Mouse (Mus musculus) left cerebral cortex, postnatal 4 days (tissue): ENCODE measurements around the gene Lmf1. TPM values are rescaled to one million over a fixed set of nuclear protein-coding genes. Genes with fewer than 3 reads are reported as not detected.
A peak's percentile ranks its signal among the peaks of the same experiment; 100 is the strongest.

Experiments
- DNase-seq: peaks from one replicate; pipeline ENCODE4 v3.0.0-alpha.2; 2022
- intact Hi-C: fragments of 180-260 bp; cut with DNase I; formaldehyde crosslinking; loops from one replicate; pipeline ENCODE4 v1.15.1; 2025
- total RNA-seq, 2 experiments: library from RNA; stranded (reverse); gene quantifications; 2 replicates each; pipeline ENCODE4 v1.2.3; 2021

Gene Lmf1
- total RNA-seq, 2 experiments from 2014 or later = 19.4 to 21.5 TPM

- intact Hi-C loops = no loop called here
- DNase-seq = peak; percentile 35
Observed at GRCm38 (mm10) chr17:25686323-25686722, 107.4 kb downstream of the Lmf1 start.

GRCm38 (mm10) chr17:25688922-25689321 is 110.0 kb downstream of the Lmf1 start:
- intact Hi-C loops = no loop called here
- DNase-seq = no peak

GRCm38 (mm10) chr17:25696263-25696662 is 117.4 kb downstream of the Lmf1 start:
- no peak for DNase-seq
- intact Hi-C loops = loop anchor here (10.0 kb wide), 1 partner anchor 301 kb away; no protein-coding TSS in a partner anchor

DNA sequence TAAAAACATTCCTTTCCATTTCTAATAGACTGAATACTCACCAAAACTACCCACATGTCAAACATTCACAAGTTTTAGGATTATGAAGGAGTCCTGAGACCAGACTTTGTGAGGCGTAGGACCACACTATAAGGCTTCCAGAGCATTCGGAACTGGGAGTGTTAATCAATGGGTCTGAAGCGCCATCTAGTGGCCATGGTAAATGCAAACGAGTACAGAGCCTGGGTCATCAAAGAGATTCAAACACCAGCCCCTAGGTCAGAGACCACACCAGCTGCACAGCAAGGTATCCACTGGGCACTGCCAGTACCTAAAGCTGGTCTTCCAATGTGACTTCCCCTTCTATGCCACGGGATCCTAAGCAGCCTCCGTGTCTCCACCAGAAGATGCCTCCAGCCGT is 119.6 kb downstream of the Lmf1 start:
- peak; percentile 80 for DNase-seq
- intact Hi-C loops = loop anchor here (2.0 to 10.0 kb wide), 3 partner anchors 132 to 304 kb away; no protein-coding TSS in a partner anchor

GRCm38 (mm10) chr17:25700863-25701496 is 122.1 kb downstream of the Lmf1 start:
- intact Hi-C loops = no loop called here

DNA sequence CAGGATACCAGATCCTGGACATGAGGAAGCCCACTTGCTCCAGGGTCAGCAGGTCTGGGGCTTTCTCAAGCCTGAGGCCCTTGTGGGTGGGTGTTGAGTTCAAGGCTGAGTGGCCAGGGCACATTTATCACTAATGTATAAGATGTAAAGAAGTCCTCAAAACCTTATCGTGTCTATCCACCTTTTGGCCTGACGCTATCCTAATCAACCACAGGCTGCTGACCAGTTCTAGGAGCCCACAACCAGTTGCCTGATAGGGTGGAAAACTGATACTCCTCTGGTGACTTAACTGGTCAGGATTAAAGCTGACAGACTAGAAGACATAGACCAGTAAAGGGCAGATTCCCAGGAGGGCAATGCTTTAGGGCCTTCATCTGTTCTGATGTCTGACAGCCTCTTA is 131.1 kb downstream of the Lmf1 start:
- no peak for DNase-seq
- intact Hi-C loops = no loop called here

More at GRCm38 (mm10) chr17:25700863-25701496, 122.1 kb downstream of the Lmf1 start:
- no peak for DNase-seq

GRCm38 (mm10) chr17:25711136-25711535 is 132.3 kb downstream of the Lmf1 start:
- DNase-seq = no peak
- intact Hi-C loops = no loop called here

Other genes with a start within 250 kb of the Lmf1 start
- 1 to 10 TPM in 1 of 2 experiments, under 1 TPM in 1; 0.62 to 2.5 TPM for gene Tpsab1, start 233.5 kb upstream of the Lmf1 start, total RNA-seq
- gene Tpsb2, start 212.8 kb upstream of the Lmf1 start, total RNA-seq = 10 to 100 TPM in 1 of 2 experiments, 1 to 10 TPM in 1; 8.1 to 16.4 TPM
- not detected for gene Tpsg1, start 209.8 kb upstream of the Lmf1 start, total RNA-seq
- 100 to 1,000 TPM in 1 of 2 experiments, 10 to 100 TPM in 1; 96.9 to 103 TPM for gene Cacna1h, start 145.3 kb upstream of the Lmf1 start, total RNA-seq
- gene Tekt4, start 124.5 kb upstream of the Lmf1 start, total RNA-seq = 1 to 10 TPM in 1 of 2 experiments, under 1 TPM in 1; 0.70 to 1.6 TPM
- gene Sstr5, start 81.8 kb upstream of the Lmf1 start, total RNA-seq = under 1 TPM; 0.58 to 0.72 TPM
- gene Sox8, start 8.4 kb upstream of the Lmf1 start, total RNA-seq = 10 to 100 TPM; 29.9 to 38.1 TPM
- gene Gng13, start 138.1 kb downstream of the Lmf1 start, total RNA-seq = 10 to 100 TPM in 1 of 2 experiments, 1 to 10 TPM in 1; 9.9 to 16.3 TPM
- gene Chtf18, start 148.3 kb downstream of the Lmf1 start, total RNA-seq = 1 to 10 TPM; 4.3 to 5.8 TPM
- gene Rpusd1, start 148.6 kb downstream of the Lmf1 start, total RNA-seq = 10 to 100 TPM; 21.1 to 25.4 TPM
- gene Mslnl, start 157.0 kb downstream of the Lmf1 start, total RNA-seq = not detected
- 1 to 10 TPM; 3.0 to 3.9 TPM for gene Msln, start 175.3 kb downstream of the Lmf1 start, total RNA-seq
- 10 to 100 TPM; 24.1 to 25.1 TPM for gene Narfl, start 194.7 kb downstream of the Lmf1 start, total RNA-seq
- 10 to 100 TPM; 82.0 to 98.4 TPM for gene Haghl, start 206.6 kb downstream of the Lmf1 start, total RNA-seq
- gene Ccdc78, start 207.5 kb downstream of the Lmf1 start, total RNA-seq = not detected
- gene Fam173a, start 213.8 kb downstream of the Lmf1 start, total RNA-seq = 10 to 100 TPM; 50.6 to 61.1 TPM
- not detected for gene AC134908.4, start 216.6 kb downstream of the Lmf1 start, total RNA-seq
- 10 to 100 TPM; 45.8 to 56.7 TPM for gene Metrn, start 218.1 kb downstream of the Lmf1 start, total RNA-seq
- gene Fbxl16, start 230.0 kb downstream of the Lmf1 start, total RNA-seq = 100 to 1,000 TPM; 130 to 132 TPM
- 10 to 100 TPM; 25.2 to 26.5 TPM for gene Wdr24, start 244.5 kb downstream of the Lmf1 start, total RNA-seq
- 10 to 100 TPM; 54.8 to 55.1 TPM for gene Jmjd8, start 249.8 kb downstream of the Lmf1 start, total RNA-seq